8 mouse cellular contexts compared by ENCODE assay signal in genomic region chr9:116375658-116376357, GRCm38 (mm10).
DNase-seq lines count a peak whose midpoint lies in the region; ATAC-seq lines count a peak whose summit lies in the region.

No protein-coding gene starts in this region.

- peaks cover 9% of the 10 kb centered on the region for H3K4me1 ChIP-seq in heart, embryonic 15.5 days (replicated peaks)

- H3K27me3 ChIP-seq in heart, embryonic 15.5 days: no peaks in the 10 kb centered on the region
- H3K27me3 ChIP-seq in splenic B cell, adult 2 months (ENCODE audit: control insufficient read depth, insufficient read depth, low read length, poor library complexity, severe bottlenecking): no peaks in the 10 kb centered on the region

- peak; percentile 57 to 73 for DNase-seq in urinary bladder, adult 18-20 months (ENCODE audit: low spot score in 2 of 2)
- DNase-seq in urinary bladder, postnatal 10 days (ENCODE audit: low spot score): no peak
- DNase-seq in layer of hippocampus, adult 9-11 months: peak; percentile 92
- DNase-seq in lung, postnatal 25 days (ENCODE audit: low spot score): peak; percentile 80
- DNase-seq in splenic B cell, adult 2 months (ENCODE audit: low read depth, low spot score): peak; percentile 31
- no peak for DNase-seq in embryo, embryonic 11 days

- 49% methylated on average over 12 of the region's 12 CpGs for WGBS in heart, embryonic 15.5 days

- peak overlapping the region; percentile 43; the same call in 1 of the 2 replicates for H3K27ac ChIP-seq in heart, embryonic 15.5 days

- no peak overlapping the region for H3K9ac ChIP-seq in heart, embryonic 15.5 days

- H3K36me3 ChIP-seq in heart, embryonic 15.5 days: no peaks in the 10 kb centered on the region
- H3K36me3 ChIP-seq in splenic B cell, adult 2 months (ENCODE audit: control insufficient read depth, insufficient read depth, low read length, poor library complexity, severe bottlenecking): no peaks in the 10 kb centered on the region

- peak; percentile 97 for ATAC-seq in common myeloid progenitor, adult 5-6 weeks (replicated peaks; ENCODE audit: low read depth, poor library complexity, severe bottlenecking)
- 0 out of 2 replicates have a peak, but pooled peaks have one; percentile 66 for ATAC-seq in heart, embryonic 15.5 days (replicated peaks; ENCODE audit: insufficient number of reproducible peaks, insufficient read depth, low FRiP score, low read depth)

- H3K4me2 ChIP-seq in heart, embryonic 15.5 days: no peak overlapping the region; the same call in 1 of the 2 replicates

- H3K9me3 ChIP-seq in heart, embryonic 15.5 days (replicated peaks): no peaks in the 10 kb centered on the region

- H3K4me3 ChIP-seq in heart, embryonic 15.5 days: no peak overlapping the region

Comparison
In these comparisons a context has a peak if more than half of its experiments do, and no peak if none do; other contexts are left out.
1. DNase-seq: peak in urinary bladder, adult 18-20 months (2 of 2), layer of hippocampus, adult 9-11 months (single experiment), lung, postnatal 25 days (single experiment) and splenic B cell, adult 2 months (single experiment); none in urinary bladder, postnatal 10 days (single experiment) and embryo, embryonic 11 days (single experiment).